Mouse (Mus musculus): ENCODE data around the gene Tenm3. TPM values are rescaled to one million over a fixed set of nuclear protein-coding genes. Genes with fewer than 3 reads are reported as not detected.

Tenm3 gene
- polyA plus RNA-seq, 1 experiment from 2014 or later = 2.7 TPM

- Histone ChIP-seq H3K4me1 (replicated peaks) (no peaks in the 10 kb centered on the region), H3K9ac (no peak overlapping the region), H3K4me2 (no peak overlapping the region), H3K4me3 (replicated peaks) (no peak overlapping the region), H3K27me3 (no peaks in the 10 kb centered on the region), H3K36me3 (replicated peaks) (no peaks in the 10 kb centered on the region), H3K27ac (replicated peaks) (no peak overlapping the region), H3K9me3 (replicated peaks) (no peaks in the 10 kb centered on the region)
- no peak for ATAC-seq (ENCODE audit: insufficient read depth)
- 54% methylated on average over 4 of the region's 4 CpGs for WGBS (ENCODE audit: insufficient replicate concordance)
Measured at GRCm38 (mm10) chr8:48514230-48514629, 329.5 kb downstream of the Tenm3 start.

- no peak overlapping the region for H3K27ac ChIP-seq (replicated peaks)
- H3K4me1 ChIP-seq (replicated peaks) = no peaks in the 10 kb centered on the region
- ATAC-seq (ENCODE audit: insufficient read depth) = no peak
- no peak overlapping the region for H3K4me2 ChIP-seq
- WGBS (ENCODE audit: insufficient replicate concordance) = 61% methylated on average over 7 of the region's 7 CpGs
- no peak overlapping the region for H3K4me3 ChIP-seq (replicated peaks)
- no peaks in the 10 kb centered on the region for H3K27me3 ChIP-seq
- H3K9me3 ChIP-seq (replicated peaks) = no peaks in the 10 kb centered on the region
- no peaks in the 10 kb centered on the region for H3K36me3 ChIP-seq (replicated peaks)
- no peak overlapping the region for H3K9ac ChIP-seq
Measured at GRCm38 (mm10) chr8:48513801-48514200, 329.9 kb downstream of the Tenm3 start.

GRCm38 (mm10) chr8:48511546-48511945, 332.2 kb downstream of the Tenm3 start:
- Histone ChIP-seq H3K4me3 (replicated peaks) (no peak overlapping the region), H3K27ac (replicated peaks) (no peak overlapping the region), H3K4me2 (no peak overlapping the region), H3K27me3 (no peaks in the 10 kb centered on the region), H3K4me1 (replicated peaks) (no peaks in the 10 kb centered on the region), H3K9ac (no peak overlapping the region), H3K36me3 (replicated peaks) (no peaks in the 10 kb centered on the region), H3K9me3 (replicated peaks) (no peaks in the 10 kb centered on the region)
- 78% methylated on average over 12 of the region's 12 CpGs for WGBS (ENCODE audit: insufficient replicate concordance)
- no peak for ATAC-seq (ENCODE audit: insufficient read depth)

- ATAC-seq (ENCODE audit: insufficient read depth) = no peak
- Histone ChIP-seq H3K9me3 (replicated peaks) (no peaks in the 10 kb centered on the region), H3K9ac (no peak overlapping the region), H3K4me2 (no peak overlapping the region), H3K4me3 (replicated peaks) (no peak overlapping the region), H3K36me3 (replicated peaks) (no peaks in the 10 kb centered on the region), H3K27ac (replicated peaks) (no peak overlapping the region), H3K4me1 (replicated peaks) (no peaks in the 10 kb centered on the region), H3K27me3 (no peaks in the 10 kb centered on the region)
- 73% methylated on average over 14 of the region's 14 CpGs for WGBS (ENCODE audit: insufficient replicate concordance)
Measured at GRCm38 (mm10) chr8:48511137-48511536, 332.6 kb downstream of the Tenm3 start.

GRCm38 (mm10) chr8:48508641-48509599, 334.8 kb downstream of the Tenm3 start:
- no peaks in the 10 kb centered on the region for H3K4me1 ChIP-seq (replicated peaks)
- H3K9me3 ChIP-seq (replicated peaks) = no peaks in the 10 kb centered on the region
- H3K36me3 ChIP-seq (replicated peaks) = no peaks in the 10 kb centered on the region
- WGBS (ENCODE audit: insufficient replicate concordance) = 73% methylated on average over 29 of the region's 29 CpGs
- no peak overlapping the region for H3K4me3 ChIP-seq (replicated peaks)
- ATAC-seq (ENCODE audit: insufficient read depth) = no peak
- H3K27me3 ChIP-seq = no peaks in the 10 kb centered on the region
- H3K4me2 ChIP-seq = no peak overlapping the region
- H3K27ac ChIP-seq (replicated peaks) = no peak overlapping the region
- H3K9ac ChIP-seq = no peak overlapping the region

GRCm38 (mm10) chr8:48507719-48508501, 335.8 kb downstream of the Tenm3 start:
- no peak for ATAC-seq (ENCODE audit: insufficient read depth)
- no peak overlapping the region for H3K4me2 ChIP-seq
- no peak overlapping the region for H3K27ac ChIP-seq (replicated peaks)
- 70% methylated on average over 10 of the region's 10 CpGs for WGBS (ENCODE audit: insufficient replicate concordance)
- no peaks in the 10 kb centered on the region for H3K27me3 ChIP-seq
- no peak overlapping the region for H3K4me3 ChIP-seq (replicated peaks)
- H3K9me3 ChIP-seq (replicated peaks) = no peaks in the 10 kb centered on the region
- no peaks in the 10 kb centered on the region for H3K4me1 ChIP-seq (replicated peaks)
- H3K9ac ChIP-seq = no peak overlapping the region
- H3K36me3 ChIP-seq (replicated peaks) = no peaks in the 10 kb centered on the region

- no peak for ATAC-seq (ENCODE audit: insufficient read depth)
- H3K9me3 ChIP-seq (replicated peaks) = no peaks in the 10 kb centered on the region
- no peaks in the 10 kb centered on the region for H3K4me1 ChIP-seq (replicated peaks)
- H3K4me2 ChIP-seq = no peak overlapping the region
- no peak overlapping the region for H3K4me3 ChIP-seq (replicated peaks)
- H3K9ac ChIP-seq = no peak overlapping the region
- H3K36me3 ChIP-seq (replicated peaks) = no peaks in the 10 kb centered on the region
- H3K27me3 ChIP-seq = no peaks in the 10 kb centered on the region
- no peak overlapping the region for H3K27ac ChIP-seq (replicated peaks)
- 55% methylated on average over 5 of the region's 5 CpGs for WGBS (ENCODE audit: insufficient replicate concordance)
Measured at GRCm38 (mm10) chr8:48492491-48492890, 351.3 kb downstream of the Tenm3 start.

- H3K27ac ChIP-seq (replicated peaks) = no peak overlapping the region
- H3K9ac ChIP-seq = no peak overlapping the region
- H3K4me2 ChIP-seq = no peak overlapping the region
- ATAC-seq (ENCODE audit: insufficient read depth) = no peak
- 58% methylated on average over 6 of the region's 6 CpGs for WGBS (ENCODE audit: insufficient replicate concordance)
- no peak overlapping the region for H3K4me3 ChIP-seq (replicated peaks)
- no peaks in the 10 kb centered on the region for H3K4me1 ChIP-seq (replicated peaks)
- H3K9me3 ChIP-seq (replicated peaks) = no peaks in the 10 kb centered on the region
- H3K27me3 ChIP-seq = no peaks in the 10 kb centered on the region
- H3K36me3 ChIP-seq (replicated peaks) = no peaks in the 10 kb centered on the region
Measured at GRCm38 (mm10) chr8:48490635-48491165, 353.1 kb downstream of the Tenm3 start.

- Histone ChIP-seq H3K27me3 (no peaks in the 10 kb centered on the region), H3K4me2 (no peak overlapping the region), H3K27ac (replicated peaks) (no peak overlapping the region), H3K9me3 (replicated peaks) (no peaks in the 10 kb centered on the region), H3K9ac (no peak overlapping the region), H3K4me1 (replicated peaks) (no peaks in the 10 kb centered on the region), H3K4me3 (replicated peaks) (no peak overlapping the region), H3K36me3 (replicated peaks) (no peaks in the 10 kb centered on the region)
- 72% methylated on average over 18 of the region's 18 CpGs for WGBS (ENCODE audit: insufficient replicate concordance)
- no peak for ATAC-seq (ENCODE audit: insufficient read depth)
Measured at GRCm38 (mm10) chr8:48489936-48490634, 353.7 kb downstream of the Tenm3 start.

GRCm38 (mm10) chr8:48489417-48489816, 354.3 kb downstream of the Tenm3 start:
- ATAC-seq (ENCODE audit: insufficient read depth) = no peak
- Histone ChIP-seq H3K36me3 (replicated peaks) (no peaks in the 10 kb centered on the region), H3K27ac (replicated peaks) (no peak overlapping the region), H3K27me3 (no peaks in the 10 kb centered on the region), H3K4me3 (replicated peaks) (no peak overlapping the region), H3K9ac (no peak overlapping the region), H3K4me2 (no peak overlapping the region), H3K4me1 (replicated peaks) (no peaks in the 10 kb centered on the region), H3K9me3 (replicated peaks) (no peaks in the 10 kb centered on the region)
- WGBS (ENCODE audit: insufficient replicate concordance) = 64% methylated on average over 4 of the region's 4 CpGs

GRCm38 (mm10) chr8:48488809-48489208, 354.9 kb downstream of the Tenm3 start:
- H3K9me3 ChIP-seq (replicated peaks) = no peaks in the 10 kb centered on the region
- H3K27me3 ChIP-seq = no peaks in the 10 kb centered on the region
- no peak overlapping the region for H3K27ac ChIP-seq (replicated peaks)
- ATAC-seq (ENCODE audit: insufficient read depth) = no peak
- H3K36me3 ChIP-seq (replicated peaks) = no peaks in the 10 kb centered on the region
- H3K4me1 ChIP-seq (replicated peaks) = no peaks in the 10 kb centered on the region
- H3K4me2 ChIP-seq = no peak overlapping the region
- WGBS (ENCODE audit: insufficient replicate concordance) = 65% methylated on average over 7 of the region's 7 CpGs
- no peak overlapping the region for H3K9ac ChIP-seq
- H3K4me3 ChIP-seq (replicated peaks) = no peak overlapping the region
